Mouse (Mus musculus) left cerebral cortex, postnatal 36 days (tissue): Measurements from ENCODE around the gene Vmo1. TPM values are rescaled to one million over a fixed set of nuclear protein-coding genes. Genes with fewer than 3 reads are reported as not detected.
"Not testable (repeated sequence)": the region's sequence is repeated elsewhere in the genome, so short reads cannot be mapped to it uniquely, and the experiment has no call there.

ENCODE experiments used
- DNase-seq, 2 experiments: peaks; one replicate each; pipeline ENCODE4 v3.0.0; 2021 to 2022; ENCODE audit warnings: low spot score in 2 of 2, mixed read lengths in 1 of 2
- intact Hi-C: fragments of 180-260 bp; cut with DNase I; formaldehyde crosslinking; loops from one replicate; pipeline ENCODE4 v1.15.1; 2025
- total RNA-seq, 2 experiments: library from RNA; stranded (reverse); gene quantifications; 2 replicates each; pipeline ENCODE4 v1.2.3; 2021

The Vmo1 gene
- total RNA-seq, 2 experiments from 2014 or later = not detected

GRCm38 (mm10) chr11:70524782-70525181, 10.4 kb upstream of the Vmo1 start:
- intact Hi-C loops = no loop called here

GRCm38 (mm10) chr11:70523306-70523989, 9.0 kb upstream of the Vmo1 start:
- intact Hi-C loops, DNase-seq: not testable (repeated sequence)

More at GRCm38 (mm10) chr11:70524782-70525181, 10.4 kb upstream of the Vmo1 start:
- DNase-seq = no peak

DNA sequence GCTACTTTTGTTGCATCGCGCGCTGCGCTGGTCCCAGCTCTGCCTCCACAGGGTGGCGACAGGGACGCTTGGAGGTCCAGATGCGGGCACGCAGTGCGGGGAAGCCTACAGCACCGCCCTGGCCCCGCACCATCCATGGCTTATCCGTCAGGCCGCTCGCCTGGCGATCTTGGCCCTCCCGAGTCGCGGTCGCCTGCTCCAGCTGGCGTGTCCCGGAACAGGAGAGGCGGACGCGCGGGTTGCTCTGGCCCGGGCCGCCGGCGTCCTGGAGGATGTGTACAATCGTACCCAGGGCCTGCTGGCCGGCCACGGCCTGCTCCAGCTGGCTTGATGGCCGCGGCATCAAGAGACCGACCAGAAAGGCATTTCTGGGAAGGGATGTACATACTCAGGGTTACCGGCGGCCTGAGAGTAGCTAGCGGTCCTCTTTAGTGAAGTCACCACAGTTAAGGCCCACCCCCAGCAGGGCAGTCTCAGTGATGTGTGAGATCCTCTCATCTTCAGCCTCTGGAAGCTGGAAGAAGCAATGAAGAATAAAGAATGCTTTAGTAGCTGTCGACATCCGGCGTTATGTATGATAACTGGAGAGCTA, 5.9 kb upstream of the Vmo1 start:
- intact Hi-C loops = no loop called here
- no peak for DNase-seq

- no peak for DNase-seq
- intact Hi-C loops = loop anchor here (5.0 kb wide), 1 partner anchor 233 kb away; no protein-coding TSS in a partner anchor
Observed at GRCm38 (mm10) chr11:70518923-70519322, 4.5 kb upstream of the Vmo1 start, which contains the start of gene Gltpd2. TSS of gene Gltpd2 (plus strand) at chr11:70519196.

- DNase-seq = no peak
- intact Hi-C loops = loop anchor here (5.0 kb wide), 1 partner anchor 234 kb away; no protein-coding TSS in a partner anchor
Observed at GRCm38 (mm10) chr11:70518436-70518835, 4.0 kb upstream of the Vmo1 start.

DNA sequence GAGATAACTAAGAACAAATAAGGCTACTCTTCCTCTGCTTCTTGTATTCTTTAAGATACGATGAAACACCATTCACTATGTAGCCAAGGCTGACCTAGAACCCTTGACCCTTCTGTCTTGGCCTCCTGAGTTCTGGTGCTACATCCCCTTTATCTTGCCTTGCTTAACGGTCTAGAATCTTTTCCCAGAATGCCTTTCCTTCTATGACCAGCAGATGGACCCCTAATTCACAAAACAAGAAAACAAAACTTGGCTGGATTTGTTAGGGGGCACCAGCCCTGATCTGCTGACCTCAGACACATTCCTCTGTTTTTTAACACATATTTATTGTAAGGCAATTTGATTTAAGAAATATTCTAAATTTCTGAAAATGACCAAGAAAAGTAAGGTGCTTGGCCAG, 1.9 kb upstream of the Vmo1 start:
- intact Hi-C loops = loop anchor here (2.0 to 5.0 kb wide), 2 partner anchors 106 to 236 kb away; no protein-coding TSS in a partner anchor

GRCm38 (mm10) chr11:70513520-70513919, 896 bp downstream of the Vmo1 start:
- intact Hi-C loops = no loop called here
- DNase-seq = no peak

More for the DNA sequence above, 1.9 kb upstream of the Vmo1 start:
- DNase-seq = no peak

DNA sequence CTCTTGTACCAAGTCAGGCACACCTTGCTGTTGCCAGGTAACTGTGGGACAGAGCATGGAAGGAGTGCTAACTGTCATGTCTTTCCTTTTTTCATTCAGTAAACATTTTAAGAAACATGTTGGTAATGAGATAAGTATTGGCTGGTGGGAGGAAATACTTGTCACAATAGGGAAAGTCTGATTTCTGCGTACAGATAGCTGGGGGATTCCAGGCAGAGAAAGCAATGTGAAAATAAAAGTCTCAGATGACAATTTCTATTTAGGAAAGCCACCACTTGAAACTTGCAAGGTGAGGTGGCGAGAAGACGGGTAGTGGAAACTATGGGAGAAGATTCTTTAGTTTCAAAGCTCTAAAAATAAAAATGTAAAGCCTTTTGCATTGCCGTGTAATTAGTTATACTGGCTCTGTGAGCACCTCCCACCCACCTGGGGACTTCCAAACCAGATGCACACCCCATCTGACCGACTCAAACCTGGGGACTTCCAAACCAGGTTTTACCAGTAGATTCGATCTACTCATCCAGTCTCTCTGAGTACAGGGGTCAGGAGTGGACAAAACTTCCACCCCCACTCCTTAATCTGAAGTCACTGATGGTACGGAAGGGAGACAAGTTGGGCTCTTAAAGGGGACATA, 1.6 kb downstream of the Vmo1 start:
- intact Hi-C loops = no loop called here
- DNase-seq = no peak

- intact Hi-C loops = no loop called here
- no peak for DNase-seq
Observed at GRCm38 (mm10) chr11:70511825-70512224, 2.6 kb downstream of the Vmo1 start.

GRCm38 (mm10) chr11:70511242-70511641, 3.2 kb downstream of the Vmo1 start:
- intact Hi-C loops = no loop called here
- no peak for DNase-seq

GRCm38 (mm10) chr11:70509753-70510564, 4.5 kb downstream of the Vmo1 start:
- intact Hi-C loops = loop anchor here (5.0 kb wide), 3 partner anchors 58 to 98 kb away; partner anchors contain the start of genes Arrb2, Med11 and Pelp1
- peak; percentile 21 to 41 for DNase-seq

DNA sequence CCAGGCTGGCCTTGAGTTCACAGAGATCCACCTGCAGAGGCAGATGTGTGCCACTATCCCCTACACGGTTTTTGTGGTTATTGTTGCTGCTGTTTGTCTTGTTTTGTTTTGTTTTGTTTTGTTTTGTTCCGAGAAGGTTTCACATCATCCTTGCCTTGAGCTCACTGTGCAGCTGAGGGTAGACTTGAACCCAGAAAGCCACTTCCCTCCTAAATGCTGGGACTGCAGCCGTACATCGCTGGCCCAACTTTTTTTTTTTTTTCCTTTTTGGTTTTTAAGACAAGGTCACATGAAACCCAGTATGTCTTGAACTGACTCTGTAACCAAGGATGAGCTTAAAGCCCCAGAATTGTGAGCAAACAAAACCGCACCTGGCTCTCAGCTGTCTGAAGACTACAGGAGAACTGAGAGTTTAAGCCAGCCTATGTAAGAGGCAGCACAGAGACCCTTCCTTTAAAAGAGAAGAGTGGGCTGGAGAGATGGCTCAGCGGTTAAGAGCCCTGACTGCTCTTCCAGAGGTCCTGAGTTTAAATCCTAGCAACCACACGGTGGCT, 7.4 kb downstream of the Vmo1 start:
- DNase-seq = no peak
- intact Hi-C loops = loop anchor here (5.0 kb wide), 3 partner anchors 55 to 95 kb away; partner anchors contain the start of genes Arrb2, Med11 and Pelp1

- no peak for DNase-seq
- intact Hi-C loops = loop anchor here (5.0 kb wide), 3 partner anchors 54 to 94 kb away; partner anchors contain the start of genes Arrb2, Med11 and Pelp1
Observed at GRCm38 (mm10) chr11:70506385-70506784, 8.0 kb downstream of the Vmo1 start.

DNA sequence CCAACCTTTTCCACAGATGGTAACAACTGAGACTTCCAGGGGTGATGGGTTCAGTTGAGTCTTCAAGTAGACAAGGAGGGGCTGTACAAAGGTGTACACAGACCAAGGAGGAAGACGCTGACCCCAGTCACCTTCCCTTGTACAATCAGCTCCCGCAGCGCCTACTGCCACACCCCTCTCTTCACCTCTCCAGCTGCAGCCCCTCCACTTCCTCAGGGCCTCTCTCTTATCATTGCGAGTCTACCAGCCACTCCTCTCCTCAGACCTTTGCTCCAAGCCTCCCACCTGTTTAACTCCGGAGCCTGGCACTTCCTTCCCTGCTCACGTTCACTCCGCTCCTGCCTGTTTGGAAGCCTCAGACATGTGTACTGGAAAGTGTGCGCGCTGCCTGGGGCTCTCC, 9.4 kb downstream of the Vmo1 start, which contains the start of gene Tm4sf5:
Gene Tm4sf5, plus strand, starts transcription at position 275 of the 400 bp plus-strand sequence.
- intact Hi-C loops = loop anchor here (5.0 kb wide), 3 partner anchors 53 to 93 kb away; partner anchors contain the start of genes Arrb2, Med11 and Pelp1
- no peak for DNase-seq

- intact Hi-C loops = no loop called here
- no peak for DNase-seq
Observed at GRCm38 (mm10) chr11:70502018-70502417, 12.4 kb downstream of the Vmo1 start.

DNA sequence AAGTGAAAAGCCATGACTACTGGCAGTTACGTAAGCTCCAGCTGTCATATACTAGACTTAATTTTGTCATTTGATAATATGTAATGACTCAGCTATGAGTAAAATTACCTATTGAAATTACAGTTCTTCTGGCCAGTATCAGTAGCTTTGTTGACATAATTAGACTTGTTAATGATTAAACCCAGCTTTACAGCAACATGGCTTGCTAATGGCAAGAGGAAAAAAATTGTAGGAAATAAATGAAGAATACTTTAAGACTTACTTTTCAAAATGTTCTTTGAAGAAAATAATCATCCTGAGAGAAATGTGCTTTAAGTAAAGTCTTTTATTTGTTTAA, 14.0 kb downstream of the Vmo1 start:
- DNase-seq = no peak
- intact Hi-C loops = no loop called here

- no peak for DNase-seq
- intact Hi-C loops = no loop called here
Observed at GRCm38 (mm10) chr11:70499566-70500475, 14.6 kb downstream of the Vmo1 start.

GRCm38 (mm10) chr11:70489684-70490083, 24.7 kb downstream of the Vmo1 start:
- intact Hi-C loops = no loop called here
- no peak for DNase-seq
